Mouse (Mus musculus): Measurements from ENCODE around the gene Gm20773. TPM values are rescaled to one million over a fixed set of nuclear protein-coding genes. Genes with fewer than 3 reads are reported as not detected.
"Not testable (repeated sequence)": the region's sequence is repeated elsewhere in the genome, so short reads cannot be mapped to it uniquely, and the experiment has no call there.

Gene Gm20773
- total RNA-seq (2017): not detected in 2 replicates

DNA sequence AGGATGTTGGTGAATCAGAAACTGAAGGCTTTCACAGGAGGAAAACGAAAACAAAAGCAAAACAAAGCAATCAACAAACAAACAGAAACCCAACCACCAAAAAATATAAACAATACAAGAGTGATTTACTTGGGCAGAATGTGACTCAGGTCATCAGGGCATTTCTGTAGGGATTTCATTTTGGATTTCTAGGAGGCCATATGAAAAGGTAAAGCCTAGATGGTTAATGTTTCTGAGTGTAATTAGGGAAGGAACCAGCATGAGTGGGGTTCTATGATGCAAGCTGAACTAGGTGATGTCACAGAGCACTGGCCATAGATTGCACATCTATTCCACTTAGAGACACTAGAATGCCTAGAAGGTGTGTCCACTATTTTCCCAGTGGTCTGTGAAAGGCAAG is at the start of gene Gm20773:
Gene Gm20773 (plus strand): TSS at position 301 of the 400 bp plus-strand sequence.
- not testable (repeated sequence) for ATAC-seq (replicated peaks in 1 of 2; ENCODE audit: insufficient read depth in 1 of 2, low FRiP score in 2 of 2, low TSS enrichment in 1 of 2, low read depth in 1 of 2, poor library complexity in 2 of 2, severe bottlenecking in 2 of 2)

- not testable (repeated sequence) for ATAC-seq (replicated peaks in 1 of 2; ENCODE audit: insufficient read depth in 1 of 2, low FRiP score in 2 of 2, low TSS enrichment in 1 of 2, low read depth in 1 of 2, poor library complexity in 2 of 2, severe bottlenecking in 2 of 2)
Measured at GRCm38 (mm10) chrY:13465479-13465878, 28.3 kb upstream of the Gm20773 start, which contains the start of gene Gm21866. Gene Gm21866 (minus strand): TSS chrY:13465579.

Other genes with a start within 250 kb of the Gm20773 start
- not detected in 2 replicates for gene Gm21440, start 241.6 kb upstream of the Gm20773 start, total RNA-seq (2017)
- gene Gm21454, start 241.6 kb upstream of the Gm20773 start, total RNA-seq (2017): not detected in 2 replicates
- gene Gm21725, start 145.0 kb upstream of the Gm20773 start, total RNA-seq (2017): not detected in 2 replicates
- gene Gm21866, start 28.4 kb upstream of the Gm20773 start, total RNA-seq (2017): not detected in 2 replicates